Mouse (Mus musculus): ENCODE measurements around the gene Mapk14. TPM values are rescaled to one million over a fixed set of nuclear protein-coding genes. Genes with fewer than 3 reads are reported as not detected.

The Mapk14 gene
- total and polyA plus RNA-seq, 3 experiments, result 61.5 to 93.2 TPM; not detected in 1

GRCm38 (mm10) chr17:28760736-28761312 lies 69.7 kb downstream of the Mapk14 start:
- TF ChIP-seq TAL1 (IDR thresholded peaks at IDR 0.05; ENCODE audit: low read length) (no peak), MEF2A (IDR thresholded peaks at IDR 0.05; ENCODE audit: extremely low read depth, insufficient replicate concordance, low read depth, low read length, poor library complexity, severe bottlenecking) (no peak), KAT2A (conservative IDR thresholded peaks at IDR 0.05; ENCODE audit: low read depth, low read length) (no peak), POLR2AphosphoS5 (IDR thresholded peaks at IDR 0.05; ENCODE audit: borderline replicate concordance, low read depth, low read length) (no peak), GATA1 (IDR thresholded peaks at IDR 0.05; ENCODE audit: low read depth, low read length) (no peak), CHD2 (IDR thresholded peaks at IDR 0.05; ENCODE audit: low read length) (no peak), POLR2AphosphoS2 (IDR thresholded peaks at IDR 0.05; ENCODE audit: low read length) (no peak), TCF12 (IDR thresholded peaks at IDR 0.05; ENCODE audit: low read depth, low read length) (no peak), EP300 (IDR thresholded peaks at IDR 0.05; ENCODE audit: low read depth in 1 of 2, low read length in 2 of 2) (no peak), MXI1 (IDR thresholded peaks at IDR 0.05; ENCODE audit: low read depth, low read length) (no peak), MYB (IDR thresholded peaks at IDR 0.05; ENCODE audit: low read depth, low read length) (no peak), CHD1 (IDR thresholded peaks at IDR 0.05; ENCODE audit: low read depth, low read length) (no peak), TBP (IDR thresholded peaks at IDR 0.05; ENCODE audit: low read depth, low read length) (no peak), NRF1 (IDR thresholded peaks at IDR 0.05; ENCODE audit: insufficient read depth, low read depth, low read length, poor library complexity, severe bottlenecking) (no peak), ZMIZ1 (IDR thresholded peaks at IDR 0.05; ENCODE audit: low read depth, low read length) (no peak)
- Histone ChIP-seq H3K79me2 (ENCODE audit: control insufficient read depth, insufficient read depth, low read length, poor library complexity) (no peaks in the 10 kb centered on the region), H3K27ac (ENCODE audit: control insufficient read depth, low read depth, low read length) (no peak overlapping the region), H3K36me3 (ENCODE audit: control insufficient read depth in 1 of 2, insufficient read depth in 2 of 2, low read length in 2 of 2) (no peaks in the 10 kb centered on the region), H3K4me3 (ENCODE audit: control insufficient read depth in 1 of 2, insufficient read depth in 1 of 2, low read depth in 2 of 2, low read length in 2 of 2) (no peak overlapping the region), H3K9ac (ENCODE audit: control insufficient read depth, low read depth, low read length, poor library complexity, severe bottlenecking) (no peak overlapping the region), H3K27me3 (ENCODE audit: control insufficient read depth in 1 of 2, insufficient read depth in 2 of 2, low read length in 2 of 2) (no peaks in the 10 kb centered on the region), H3K4me1 (ENCODE audit: control insufficient read depth in 1 of 2, insufficient read depth in 2 of 2, low read length in 2 of 2) (no peaks in the 10 kb centered on the region), H3K9me3 (replicated peaks; ENCODE audit: insufficient read depth, low read length) (no peaks in the 10 kb centered on the region)
- no peak for DNase-seq (ENCODE audit: low read depth, low spot score)

DNA sequence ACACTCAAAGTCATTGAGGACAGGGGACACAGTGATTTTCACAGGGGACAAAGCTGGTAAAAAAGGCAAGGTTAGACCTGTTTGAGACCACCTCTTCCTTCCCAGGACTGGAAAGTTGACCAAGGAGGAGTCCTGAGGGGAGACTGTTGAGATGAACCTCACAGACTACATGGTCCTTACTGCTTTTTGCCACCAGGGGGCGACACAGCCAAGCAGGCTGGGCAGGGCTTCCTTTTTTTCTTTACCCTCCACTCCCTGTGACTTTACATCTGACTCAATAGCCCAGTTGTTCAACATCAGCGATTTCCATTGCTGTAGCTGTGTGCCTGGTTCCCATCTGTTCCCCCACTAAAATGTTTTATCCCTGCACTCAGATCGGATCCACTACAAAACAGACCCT lies 70.7 kb downstream of the Mapk14 start:
- DNase-seq (ENCODE audit: low read depth, low spot score), result peak; percentile 81
- no peaks in the 10 kb centered on the region for H3K9me3 ChIP-seq (replicated peaks; ENCODE audit: insufficient read depth, low read length)
- H3K36me3 ChIP-seq (ENCODE audit: control insufficient read depth in 1 of 2, insufficient read depth in 2 of 2, low read length in 2 of 2), result no peaks in the 10 kb centered on the region
- no peaks in the 10 kb centered on the region for H3K79me2 ChIP-seq (ENCODE audit: control insufficient read depth, insufficient read depth, low read length, poor library complexity)
- H3K9ac ChIP-seq (ENCODE audit: control insufficient read depth, low read depth, low read length, poor library complexity, severe bottlenecking), result no peak overlapping the region; the same call in 1 of the 2 replicates
- no peak overlapping the region for H3K27ac ChIP-seq (ENCODE audit: control insufficient read depth, low read depth, low read length)
- no peaks in the 10 kb centered on the region for H3K27me3 ChIP-seq (ENCODE audit: control insufficient read depth in 1 of 2, insufficient read depth in 2 of 2, low read length in 2 of 2)
- TF ChIP-seq SMC3 (IDR thresholded peaks at IDR 0.05; ENCODE audit: low read depth, low read length), result peak; percentile 96
- no peak for TF ChIP-seq KAT2A (conservative IDR thresholded peaks at IDR 0.05; ENCODE audit: low read depth, low read length)
- 0 out of 2 replicates have a peak, but pooled peaks have one; percentile 31 for TF ChIP-seq ELF1 (IDR thresholded peaks at IDR 0.05; ENCODE audit: low read depth, low read length)
- TF ChIP-seq MAFK (IDR thresholded peaks at IDR 0.05; ENCODE audit: borderline replicate concordance, low read depth, low read length), result no peak
- TF ChIP-seq ZNF384 (IDR thresholded peaks at IDR 0.05; ENCODE audit: low read depth, low read length), result peak; percentile 81
- TF ChIP-seq ZC3H11A (IDR thresholded peaks at IDR 0.05; ENCODE audit: low read depth, low read length), result peak; percentile 90
- TF ChIP-seq TBP (IDR thresholded peaks at IDR 0.05; ENCODE audit: low read depth, low read length), result no peak
- TF ChIP-seq TCF12 (IDR thresholded peaks at IDR 0.05; ENCODE audit: low read depth, low read length), result no peak
- 0 out of 2 replicates have a peak, but pooled peaks have one; percentile 59 for TF ChIP-seq JUND (IDR thresholded peaks at IDR 0.05; ENCODE audit: low read depth, low read length)
- peak; percentile 41; the same call in 1 of the 2 replicates for TF ChIP-seq SIN3A (IDR thresholded peaks at IDR 0.05; ENCODE audit: low read length)
- TF ChIP-seq GATA1 (IDR thresholded peaks at IDR 0.05; ENCODE audit: low read depth, low read length), result no peak
- TF ChIP-seq GABPA (IDR thresholded peaks at IDR 0.05; ENCODE audit: low read depth, low read length), result no peak
- no peak for TF ChIP-seq UBTF (IDR thresholded peaks at IDR 0.05; ENCODE audit: borderline replicate concordance, insufficient read depth, low read depth, low read length)
- peak; percentile 96 for TF ChIP-seq RAD21 (IDR thresholded peaks at IDR 0.05; ENCODE audit: low read depth, low read length)
- peak; percentile 44; the same call in 1 of the 2 replicates for TF ChIP-seq BHLHE40 (IDR thresholded peaks at IDR 0.05; ENCODE audit: borderline replicate concordance, low read depth, low read length)
- 0 out of 2 replicates have a peak, but pooled peaks have one; percentile 33 for TF ChIP-seq MYC (IDR thresholded peaks at IDR 0.05; ENCODE audit: low read depth, low read length)
- peak; percentile 96 to 99 (median 98) for TF ChIP-seq CTCF (IDR thresholded peaks at IDR 0.05 in 2 of 3, conservative IDR thresholded peaks at IDR 0.05 in 1 of 3; ENCODE audit: control insufficient read depth in 1 of 3, insufficient read depth in 1 of 3, low read depth in 2 of 3, low read length in 3 of 3, poor library complexity in 1 of 3, severe bottlenecking in 1 of 3)
- TF ChIP-seq POLR2AphosphoS2 (IDR thresholded peaks at IDR 0.05; ENCODE audit: low read length), result no peak
- H3K4me3 ChIP-seq (ENCODE audit: control insufficient read depth in 1 of 2, insufficient read depth in 1 of 2, low read depth in 2 of 2, low read length in 2 of 2), result no peak overlapping the region
- H3K4me1 ChIP-seq (ENCODE audit: control insufficient read depth in 1 of 2, insufficient read depth in 2 of 2, low read length in 2 of 2), result no peaks in the 10 kb centered on the region
